7 mouse cellular contexts compared by ENCODE assay signal in genomic region chr4:132261514-132262357, GRCm38 (mm10). TPM values are rescaled to one million over a fixed set of nuclear protein-coding genes. Genes with fewer than 3 reads are reported as not detected.
DNase-seq lines count a peak whose midpoint lies in the region; ATAC-seq lines count a peak whose summit lies in the region.

Gmeb1 (minus strand) TSS chr4:132261602.

- H3K27ac ChIP-seq in embryonic facial prominence, embryonic 11.5 days (replicated peaks; ENCODE audit: low read depth, low read length), result peak within 1 kb of the TSS; percentile 95
- peak within 1 kb of the TSS; percentile 96 for H3K27ac ChIP-seq in limb, embryonic 12.5 days
- H3K27ac ChIP-seq in midbrain, embryonic 14.5 days (replicated peaks; ENCODE audit: low read depth, low read length), result peak within 1 kb of the TSS; percentile 93

- DNase-seq in adrenal gland, postnatal 10 days, result peak; percentile 88
- peak; percentile 89 for DNase-seq in embryonic facial prominence, embryonic 11.5 days (ENCODE audit: low spot score)
- DNase-seq in heart, adult 11 months, result peak; percentile 98
- peak; percentile 71 for DNase-seq in kidney, adult 11 months
- peak; percentile 94 for DNase-seq in midbrain, embryonic 14.5 days
- peak; percentile 68 to 75 for DNase-seq in spleen, adult 18-20 months

- H3K4me2 ChIP-seq in embryonic facial prominence, embryonic 11.5 days (ENCODE audit: low read depth, low read length), result peak within 1 kb of the TSS; percentile 77
- peak within 1 kb of the TSS; percentile 83 for H3K4me2 ChIP-seq in limb, embryonic 12.5 days
- peak within 1 kb of the TSS; percentile 89 for H3K4me2 ChIP-seq in midbrain, embryonic 14.5 days (ENCODE audit: low read length)

- peak; percentile 88 for ATAC-seq in embryonic facial prominence, embryonic 11.5 days (replicated peaks; ENCODE audit: insufficient number of reproducible peaks, low FRiP score, low TSS enrichment, low read depth)
- ATAC-seq in limb, embryonic 12.5 days (ENCODE audit: insufficient number of reproducible peaks, insufficient read depth, low FRiP score, low TSS enrichment, low read depth), result peak; percentile 76
- ATAC-seq in midbrain, embryonic 14.5 days (ENCODE audit: low FRiP score, low TSS enrichment), result peak; percentile 92

- WGBS in embryonic facial prominence, embryonic 11.5 days, result 15% methylated on average over 44 of the region's 49 CpGs
- 17% methylated on average over 41 of the region's 49 CpGs for WGBS in limb, embryonic 12.5 days
- WGBS in midbrain, embryonic 14.5 days, result 16% methylated on average over 42 of the region's 49 CpGs

- no peaks in the 10 kb centered on the region for H3K9me3 ChIP-seq in embryonic facial prominence, embryonic 11.5 days (replicated peaks; ENCODE audit: control insufficient read depth, low read length)
- no peaks in the 10 kb centered on the region for H3K9me3 ChIP-seq in limb, embryonic 12.5 days
- H3K9me3 ChIP-seq in midbrain, embryonic 14.5 days (ENCODE audit: control insufficient read depth, low read length), result no peaks in the 10 kb centered on the region

- H3K4me3 ChIP-seq in embryonic facial prominence, embryonic 11.5 days (ENCODE audit: low read depth, low read length), result peak within 1 kb of the TSS; percentile 76
- H3K4me3 ChIP-seq in limb, embryonic 12.5 days (replicated peaks), result peak within 1 kb of the TSS; percentile 85
- peak within 1 kb of the TSS; percentile 75 for H3K4me3 ChIP-seq in midbrain, embryonic 14.5 days (replicated peaks; ENCODE audit: low read depth, low read length)

- H3K4me1 ChIP-seq in embryonic facial prominence, embryonic 11.5 days (ENCODE audit: control insufficient read depth, insufficient read depth, low read length), result no peaks in the 10 kb centered on the region
- H3K4me1 ChIP-seq in limb, embryonic 12.5 days (replicated peaks), result peaks cover 14% of the 10 kb centered on the region
- H3K4me1 ChIP-seq in midbrain, embryonic 14.5 days (ENCODE audit: control insufficient read depth, insufficient read depth, low read length), result peaks cover 20% of the 10 kb centered on the region

- H3K9ac ChIP-seq in embryonic facial prominence, embryonic 11.5 days (replicated peaks; ENCODE audit: low read length), result peak within 1 kb of the TSS; percentile 97
- H3K9ac ChIP-seq in limb, embryonic 12.5 days (replicated peaks), result peak within 1 kb of the TSS; percentile 97
- peak within 1 kb of the TSS; percentile 96 for H3K9ac ChIP-seq in midbrain, embryonic 14.5 days (replicated peaks; ENCODE audit: low read length)

- no peaks in the 10 kb centered on the region for H3K36me3 ChIP-seq in embryonic facial prominence, embryonic 11.5 days (replicated peaks; ENCODE audit: control insufficient read depth, insufficient read depth, low read depth, low read length)
- H3K36me3 ChIP-seq in limb, embryonic 12.5 days, result no peaks in the 10 kb centered on the region
- H3K36me3 ChIP-seq in midbrain, embryonic 14.5 days (ENCODE audit: control insufficient read depth, insufficient read depth, low read length), result no peaks in the 10 kb centered on the region

- H3K27me3 ChIP-seq in embryonic facial prominence, embryonic 11.5 days (ENCODE audit: control insufficient read depth, insufficient read depth, low read length), result no peaks in the 10 kb centered on the region
- no peaks in the 10 kb centered on the region for H3K27me3 ChIP-seq in limb, embryonic 12.5 days
- H3K27me3 ChIP-seq in midbrain, embryonic 14.5 days (ENCODE audit: control insufficient read depth, insufficient read depth, low read length), result no peaks in the 10 kb centered on the region

RNA-seq across cellular contexts. Expression of gene Gmeb1, which starts in this region (rescaled TPM):
- total RNA-seq in adrenal gland, postnatal 10 days (2021), result 10 to 100 TPM; 16.5 to 18.7 TPM
- polyA plus RNA-seq in embryonic facial prominence, embryonic 11.5 days (2014; fragmentation: Nextera tagmentation; extraction: Ambion mirVana), result 34.9 and 35.4 TPM in 2 replicates
- 44.4 and 47.1 TPM in 2 replicates for polyA plus RNA-seq in limb, embryonic 12.5 days (2016; fragmentation: Nextera tagmentation; extraction: Ambion mirVana)
- polyA plus RNA-seq in midbrain, embryonic 14.5 days (2014; fragmentation: Nextera tagmentation; extraction: Ambion mirVana), result 31.6 and 46.5 TPM in 2 replicates

Comparison
In these comparisons a context has a peak if more than half of its experiments do, and no peak if none do; other contexts are left out.
1. Peak in every context shown above with its lines: DNase-seq, ATAC-seq, H3K4me3 ChIP-seq and H3K27ac ChIP-seq.